Mouse (Mus musculus): ENCODE data around the gene Cdk6.

DNA sequence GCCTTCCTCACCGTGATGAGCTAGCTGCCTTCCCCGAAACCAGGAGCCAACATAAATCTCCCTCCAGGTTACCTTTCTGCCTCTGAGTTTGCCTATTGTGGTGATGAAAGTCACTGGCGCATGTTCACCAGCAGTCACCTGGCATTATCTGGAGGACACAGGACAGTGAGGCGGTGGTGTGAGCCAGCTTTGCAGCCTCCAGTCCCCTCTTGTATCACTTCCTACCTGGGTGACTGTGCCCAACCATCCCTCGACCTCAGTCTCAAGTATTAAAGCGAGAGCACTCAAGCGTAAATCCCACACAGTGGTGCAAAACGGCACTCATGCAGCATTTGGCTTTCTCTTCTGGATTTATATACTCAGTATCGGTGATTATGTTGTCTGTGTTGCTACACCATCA lies 152.7 kb downstream of the Cdk6 start:
- TF ChIP-seq CTCF (IDR thresholded peaks at IDR 0.05) (no peak), EP300 (IDR thresholded peaks at IDR 0.05; ENCODE audit: insufficient read depth, low read depth, low read length) (no peak), POLR2A (IDR thresholded peaks at IDR 0.05; ENCODE audit: insufficient read depth, low read depth, low read length) (no peak)

Measured in heart, adult 2 months (tissue).